Mouse (Mus musculus) bone marrow macrophage, adult 2 months (primary cell): ENCODE data around the gene Smad3.

Source experiments
- CTCF ChIP-seq: IDR thresholded peaks from 2 replicates; pipeline ENCODE4 v1.5.1; 2012; ENCODE audit warnings: low read depth, mild to moderate bottlenecking, low read length, moderate library complexity
- POLR2A ChIP-seq: IDR thresholded peaks from 2 replicates; pipeline ENCODE4 v1.6.1; 2012; ENCODE audit warnings: mild to moderate bottlenecking, low read depth, low read length, borderline replicate concordance

GRCm38 (mm10) chr9:63632924-63633323 is 124.9 kb downstream of the Smad3 start:
- TF ChIP-seq POLR2A (no peak), CTCF (no peak)
